Mouse (Mus musculus) liver, embryonic 12.5 days (tissue): ENCODE data around the gene Ppp1cc. TPM values are rescaled to one million over a fixed set of nuclear protein-coding genes. Genes with fewer than 3 reads are reported as not detected.
"Not testable (repeated sequence)": the region's sequence is repeated elsewhere in the genome, so short reads cannot be mapped to it uniquely, and the experiment has no call there.

ENCODE experiments used
- ATAC-seq: fragments of 200-750 bp; cut with Nextera tagmentation; 2 replicates; pipeline ENCODE4 v1.8.0; 2017; ENCODE audit warnings: moderate number of reproducible peaks, mild to moderate bottlenecking, moderate library complexity
- H3K27ac ChIP-seq: fragments of 300-500 bp; sonication (generic); 2 replicates; pipeline ENCODE4 v1.5.1; 2016; ENCODE audit warnings: mild to moderate bottlenecking
- H3K27me3 ChIP-seq: fragments of 300-500 bp; sonication (generic); replicated peaks from 2 replicates; pipeline ENCODE4 v1.6.1; 2016; ENCODE audit warnings: mild to moderate bottlenecking, moderate library complexity
- H3K36me3 ChIP-seq: fragments of 300-500 bp; sonication (generic); 2 replicates; pipeline ENCODE4 v1.6.1; 2016; ENCODE audit warnings: mild to moderate bottlenecking, moderate library complexity
- H3K4me1 ChIP-seq: fragments of 300-500 bp; sonication (generic); 2 replicates; pipeline ENCODE4 v1.6.1; 2016
- H3K4me2 ChIP-seq: fragments of 300-500 bp; sonication (generic); 2 replicates; pipeline ENCODE4 v1.6.1; 2016; ENCODE audit warnings: mild to moderate bottlenecking, moderate library complexity
- H3K4me3 ChIP-seq: fragments of 300-500 bp; sonication (generic); 2 replicates; pipeline ENCODE4 v1.5.1; 2016; ENCODE audit warnings: mild to moderate bottlenecking, moderate library complexity
- H3K9ac ChIP-seq: fragments of 300-500 bp; sonication (generic); 2 replicates; pipeline ENCODE4 v1.6.1; 2016; ENCODE audit warnings: mild to moderate bottlenecking, moderate library complexity
- H3K9me3 ChIP-seq: fragments of 300-500 bp; sonication (generic); replicated peaks from 2 replicates; pipeline ENCODE4 v1.6.1; 2016; ENCODE audit warnings: mild to moderate bottlenecking, moderate library complexity
- WGBS: fragments of 180-500 bp; shearing (Covaris S2); methylation state at CpG from one replicate; pipeline ENCODE4 v1.1.7; 2016; ENCODE audit not compliant: insufficient replicate concordance; 5-methylcytosine and 5-hydroxymethylcytosine counted together
- polyA plus RNA-seq: library from polyadenylated mRNA; unstranded; fragments of >200 nt; fragmentation: Nextera tagmentation; extraction: Ambion mirVana; gene quantifications from 2 replicates; pipeline ENCODE4 v1.2.1, GENCODE M21; 2016

Gene Ppp1cc
- polyA plus RNA-seq, 1 experiment from 2014 or later = 228 TPM

- H3K27ac ChIP-seq = no peak within 1 kb of the TSS
- ATAC-seq = no peak
- H3K4me2 ChIP-seq = no peak within 1 kb of the TSS
- peaks cover 46% of the 10 kb centered on the region for H3K4me1 ChIP-seq
- H3K4me3 ChIP-seq = no peak within 1 kb of the TSS
- peaks cover 9% of the 10 kb centered on the region; the same call in 1 of the 2 replicates for H3K27me3 ChIP-seq
- H3K9ac ChIP-seq = no peak within 1 kb of the TSS
- no peaks in the 10 kb centered on the region for H3K36me3 ChIP-seq
- no peaks in the 10 kb centered on the region for H3K9me3 ChIP-seq
- 79% methylated on average over 3 of the region's 3 CpGs for WGBS
These were observed 17.4 kb upstream of the Ppp1cc start, which contains the start of gene Ccdc63 for GRCm38 (mm10) chr5:122140723-122141122. Gene Ccdc63, minus strand, starts transcription at chr5:122140823.

- 22% methylated on average over 8 of the region's 8 CpGs for WGBS
- Histone ChIP-seq H3K4me3 (no peak overlapping the region), H3K9ac (no peak overlapping the region), H3K4me1 (peaks cover 46% of the 10 kb centered on the region), H3K4me2 (no peak overlapping the region), H3K36me3 (no peaks in the 10 kb centered on the region), H3K9me3 (no peaks in the 10 kb centered on the region), H3K27me3 (peaks cover 9% of the 10 kb centered on the region; the same call in 1 of the 2 replicates), H3K27ac (no peak overlapping the region)
- ATAC-seq = no peak
These were observed 15.7 kb upstream of the Ppp1cc start for GRCm38 (mm10) chr5:122142230-122142992.

GRCm38 (mm10) chr5:122143543-122143942 lies 14.5 kb upstream of the Ppp1cc start:
- H3K4me2 ChIP-seq = no peak overlapping the region
- H3K9ac ChIP-seq = no peak overlapping the region
- no peak for ATAC-seq
- 72% methylated on average over 15 of the region's 15 CpGs for WGBS
- H3K27ac ChIP-seq = no peak overlapping the region
- no peaks in the 10 kb centered on the region for H3K9me3 ChIP-seq
- H3K36me3 ChIP-seq = no peaks in the 10 kb centered on the region
- peaks cover 43% of the 10 kb centered on the region for H3K4me1 ChIP-seq
- peaks cover 9% of the 10 kb centered on the region; the same call in 1 of the 2 replicates for H3K27me3 ChIP-seq
- H3K4me3 ChIP-seq = no peak overlapping the region

GRCm38 (mm10) chr5:122144825-122145224 lies 13.3 kb upstream of the Ppp1cc start:
- Histone ChIP-seq H3K9ac (no peak overlapping the region), H3K9me3 (no peaks in the 10 kb centered on the region), H3K27ac (peak overlapping the region; percentile 57), H3K36me3 (no peaks in the 10 kb centered on the region), H3K4me2 (peak overlapping the region; percentile 67), H3K27me3 (no peaks in the 10 kb centered on the region), H3K4me1 (peaks cover 43% of the 10 kb centered on the region), H3K4me3 (peak overlapping the region; percentile 55)
- WGBS = 49% methylated on average over 4 of the region's 4 CpGs
- no peak for ATAC-seq

GRCm38 (mm10) chr5:122145381-122146055 lies 12.6 kb upstream of the Ppp1cc start:
- Histone ChIP-seq H3K27me3 (no peaks in the 10 kb centered on the region), H3K4me1 (peaks cover 43% of the 10 kb centered on the region), H3K9ac (peak overlapping the region; percentile 59), H3K9me3 (no peaks in the 10 kb centered on the region), H3K27ac (peak overlapping the region; percentile 57), H3K36me3 (no peaks in the 10 kb centered on the region), H3K4me2 (peak overlapping the region; percentile 67), H3K4me3 (peak overlapping the region; percentile 55)
- 9% methylated on average over 15 of the region's 15 CpGs for WGBS
- ATAC-seq = peak; percentile 64

- peak overlapping the region; percentile 67 for H3K4me2 ChIP-seq
- H3K27ac ChIP-seq = peak overlapping the region; percentile 57
- H3K4me1 ChIP-seq = peaks cover 43% of the 10 kb centered on the region
- H3K9ac ChIP-seq = peak overlapping the region; percentile 59
- WGBS = 26% methylated on average over 10 of the region's 10 CpGs
- H3K9me3 ChIP-seq = no peaks in the 10 kb centered on the region
- H3K27me3 ChIP-seq = no peaks in the 10 kb centered on the region
- peak overlapping the region; percentile 55 for H3K4me3 ChIP-seq
- H3K36me3 ChIP-seq = no peaks in the 10 kb centered on the region
- ATAC-seq = no peak
These were observed 12.0 kb upstream of the Ppp1cc start for GRCm38 (mm10) chr5:122146056-122146580.

- Histone ChIP-seq H3K4me1 (peaks cover 43% of the 10 kb centered on the region), H3K4me2 (peak overlapping the region; percentile 67; the same call in 1 of the 2 replicates), H3K27me3 (no peaks in the 10 kb centered on the region), H3K9me3 (no peaks in the 10 kb centered on the region), H3K36me3 (no peaks in the 10 kb centered on the region), H3K27ac (peak overlapping the region; percentile 57), H3K4me3 (no peak overlapping the region), H3K9ac (no peak overlapping the region)
- ATAC-seq = no peak
These were observed 11.5 kb upstream of the Ppp1cc start for GRCm38 (mm10) chr5:122146609-122147008.

- no peak for ATAC-seq
These were observed 10.0 kb upstream of the Ppp1cc start for GRCm38 (mm10) chr5:122148107-122148506.

GRCm38 (mm10) chr5:122149259-122149658 lies 8.8 kb upstream of the Ppp1cc start:
- Histone ChIP-seq H3K27me3 (no peaks in the 10 kb centered on the region), H3K27ac (no peak overlapping the region), H3K9me3 (no peaks in the 10 kb centered on the region), H3K36me3 (no peaks in the 10 kb centered on the region), H3K9ac (no peak overlapping the region), H3K4me1 (peaks cover 34% of the 10 kb centered on the region), H3K4me2 (no peak overlapping the region), H3K4me3 (no peak overlapping the region)
- WGBS = 49% methylated on average over 4 of the region's 4 CpGs
- no peak for ATAC-seq

More at GRCm38 (mm10) chr5:122148107-122148506, 10.0 kb upstream of the Ppp1cc start:
- Histone ChIP-seq H3K36me3 (no peaks in the 10 kb centered on the region), H3K4me2 (no peak overlapping the region), H3K9me3 (no peaks in the 10 kb centered on the region), H3K9ac (no peak overlapping the region), H3K4me1 (peaks cover 33% of the 10 kb centered on the region), H3K27me3 (no peaks in the 10 kb centered on the region), H3K4me3 (no peak overlapping the region), H3K27ac (no peak overlapping the region)
- 56% methylated on average over 1 of the region's 1 CpGs for WGBS

GRCm38 (mm10) chr5:122152508-122152907 lies 5.6 kb upstream of the Ppp1cc start:
- ATAC-seq, H3K36me3 ChIP-seq: not testable (repeated sequence)
- WGBS = 70% methylated on average over 5 of the region's 5 CpGs

GRCm38 (mm10) chr5:122154006-122154405 lies 4.1 kb upstream of the Ppp1cc start:
- Histone ChIP-seq H3K4me2 (peak overlapping the region; percentile 27), H3K9me3 (no peaks in the 10 kb centered on the region), H3K4me1 (peaks cover 37% of the 10 kb centered on the region), H3K9ac (no peak overlapping the region), H3K36me3 (no peaks in the 10 kb centered on the region), H3K27ac (no peak overlapping the region), H3K4me3 (no peak overlapping the region), H3K27me3 (no peaks in the 10 kb centered on the region)
- ATAC-seq = no peak
- WGBS = 25% methylated on average over 13 of the region's 14 CpGs

More at GRCm38 (mm10) chr5:122152508-122152907, 5.6 kb upstream of the Ppp1cc start:
- not testable (repeated sequence) for H3K27ac ChIP-seq, H3K27me3 ChIP-seq, H3K4me3 ChIP-seq, H3K9me3 ChIP-seq, H3K4me2 ChIP-seq, H3K9ac ChIP-seq
- peaks cover 35% of the 10 kb centered on the region for H3K4me1 ChIP-seq

GRCm38 (mm10) chr5:122154782-122155181 lies 3.3 kb upstream of the Ppp1cc start:
- Histone ChIP-seq H3K4me3 (no peak overlapping the region), H3K4me2 (no peak overlapping the region), H3K9ac (0 out of 2 replicates have a peak overlapping the region, but pooled peaks have one; percentile 10), H3K27ac (no peak overlapping the region), H3K27me3 (no peaks in the 10 kb centered on the region), H3K4me1 (peaks cover 44% of the 10 kb centered on the region), H3K36me3 (peaks cover 4% of the 10 kb centered on the region), H3K9me3 (no peaks in the 10 kb centered on the region)
- WGBS = 45% methylated on average over 3 of the region's 3 CpGs
- no peak for ATAC-seq
